Mouse (Mus musculus): Measurements from ENCODE around the gene Erbb2. TPM values are rescaled to one million over a fixed set of nuclear protein-coding genes. Genes with fewer than 3 reads are reported as not detected.

Erbb2 gene
- polyA plus RNA-seq, 1 experiment from 2014 or later: 10.4 TPM

- ATAC-seq (ENCODE audit: low read depth): no peak
- Histone ChIP-seq H3K4me1 (replicated peaks) (no peaks in the 10 kb centered on the region), H3K9me3 (no peaks in the 10 kb centered on the region), H3K27me3 (peaks cover 27% of the 10 kb centered on the region), H3K4me2 (no peak overlapping the region), H3K36me3 (no peaks in the 10 kb centered on the region), H3K4me3 (no peak overlapping the region), H3K27ac (replicated peaks) (no peak overlapping the region), H3K9ac (no peak overlapping the region)
- WGBS: 86% methylated on average over 6 of the region's 6 CpGs
Observed at GRCm38 (mm10) chr11:98464516-98464915, 52.2 kb downstream of the Erbb2 start.

- no peaks in the 10 kb centered on the region; the same call in 1 of the 2 replicates for H3K27me3 ChIP-seq
- no peak overlapping the region for H3K4me3 ChIP-seq
- 83% methylated on average over 22 of the region's 22 CpGs for WGBS
- H3K4me1 ChIP-seq (replicated peaks): no peaks in the 10 kb centered on the region
- ATAC-seq (ENCODE audit: low read depth): no peak
- no peak overlapping the region for H3K4me2 ChIP-seq
- no peak overlapping the region for H3K9ac ChIP-seq
- H3K9me3 ChIP-seq: no peaks in the 10 kb centered on the region
- H3K36me3 ChIP-seq: no peaks in the 10 kb centered on the region
- H3K27ac ChIP-seq (replicated peaks): no peak overlapping the region
Observed at GRCm38 (mm10) chr11:98469761-98470714, 57.8 kb downstream of the Erbb2 start.

- Histone ChIP-seq H3K36me3 (no peaks in the 10 kb centered on the region), H3K4me3 (no peak overlapping the region), H3K27me3 (no peaks in the 10 kb centered on the region; the same call in 1 of the 2 replicates), H3K4me2 (no peak overlapping the region), H3K9ac (no peak overlapping the region), H3K9me3 (no peaks in the 10 kb centered on the region), H3K27ac (replicated peaks) (no peak overlapping the region), H3K4me1 (replicated peaks) (no peaks in the 10 kb centered on the region)
- ATAC-seq (ENCODE audit: low read depth): no peak
- 79% methylated on average over 6 of the region's 6 CpGs for WGBS
Observed at GRCm38 (mm10) chr11:98470795-98471194, 58.5 kb downstream of the Erbb2 start.

- no peak overlapping the region for H3K27ac ChIP-seq (replicated peaks)
- no peaks in the 10 kb centered on the region for H3K9me3 ChIP-seq
- H3K4me3 ChIP-seq: no peak overlapping the region
- WGBS: 47% methylated on average over 4 of the region's 4 CpGs
- no peaks in the 10 kb centered on the region for H3K36me3 ChIP-seq
- H3K4me1 ChIP-seq (replicated peaks): no peaks in the 10 kb centered on the region
- no peak overlapping the region for H3K9ac ChIP-seq
- H3K4me2 ChIP-seq: no peak overlapping the region
- no peak for ATAC-seq (ENCODE audit: low read depth)
- H3K27me3 ChIP-seq: no peaks in the 10 kb centered on the region; the same call in 1 of the 2 replicates
Observed at GRCm38 (mm10) chr11:98472696-98473095, 60.4 kb downstream of the Erbb2 start.

- no peak overlapping the region for H3K4me3 ChIP-seq
- H3K27me3 ChIP-seq: no peaks in the 10 kb centered on the region
- WGBS: 62% methylated on average over 8 of the region's 8 CpGs
- H3K27ac ChIP-seq (replicated peaks): no peak overlapping the region
- no peak for ATAC-seq (ENCODE audit: low read depth)
- no peak overlapping the region for H3K4me2 ChIP-seq
- no peaks in the 10 kb centered on the region for H3K36me3 ChIP-seq
- H3K9me3 ChIP-seq: no peaks in the 10 kb centered on the region
- no peak overlapping the region for H3K9ac ChIP-seq
- no peaks in the 10 kb centered on the region for H3K4me1 ChIP-seq (replicated peaks)
Observed at GRCm38 (mm10) chr11:98473916-98474479, 61.7 kb downstream of the Erbb2 start.

GRCm38 (mm10) chr11:98474967-98475366 is 62.7 kb downstream of the Erbb2 start:
- Histone ChIP-seq H3K36me3 (no peaks in the 10 kb centered on the region), H3K4me2 (no peak overlapping the region), H3K4me3 (no peak overlapping the region), H3K27ac (replicated peaks) (no peak overlapping the region), H3K4me1 (replicated peaks) (no peaks in the 10 kb centered on the region), H3K27me3 (no peaks in the 10 kb centered on the region), H3K9me3 (no peaks in the 10 kb centered on the region), H3K9ac (no peak overlapping the region)
- 89% methylated on average over 11 of the region's 11 CpGs for WGBS
- ATAC-seq (ENCODE audit: low read depth): no peak

- H3K4me2 ChIP-seq: no peak overlapping the region
- 89% methylated on average over 9 of the region's 9 CpGs for WGBS
- H3K9me3 ChIP-seq: no peaks in the 10 kb centered on the region
- no peak for ATAC-seq (ENCODE audit: low read depth)
- H3K27ac ChIP-seq (replicated peaks): no peak overlapping the region
- H3K27me3 ChIP-seq: no peaks in the 10 kb centered on the region; the same call in 1 of the 2 replicates
- H3K36me3 ChIP-seq: no peaks in the 10 kb centered on the region
- no peak overlapping the region for H3K4me3 ChIP-seq
- no peak overlapping the region for H3K9ac ChIP-seq
- no peaks in the 10 kb centered on the region for H3K4me1 ChIP-seq (replicated peaks)
Observed at GRCm38 (mm10) chr11:98475630-98476433, 63.6 kb downstream of the Erbb2 start.

- H3K4me1 ChIP-seq (replicated peaks): no peaks in the 10 kb centered on the region
- no peak overlapping the region for H3K27ac ChIP-seq (replicated peaks)
- WGBS: 90% methylated on average over 4 of the region's 4 CpGs
- ATAC-seq (ENCODE audit: low read depth): no peak
- H3K36me3 ChIP-seq: no peaks in the 10 kb centered on the region
- no peaks in the 10 kb centered on the region; the same call in 1 of the 2 replicates for H3K27me3 ChIP-seq
- no peak overlapping the region for H3K4me2 ChIP-seq
- no peaks in the 10 kb centered on the region for H3K9me3 ChIP-seq
- H3K9ac ChIP-seq: no peak overlapping the region
- no peak overlapping the region for H3K4me3 ChIP-seq
Observed at GRCm38 (mm10) chr11:98476434-98476807, 64.2 kb downstream of the Erbb2 start.

GRCm38 (mm10) chr11:98477011-98477701 is 64.9 kb downstream of the Erbb2 start:
- 74% methylated on average over 14 of the region's 14 CpGs for WGBS
- ATAC-seq (ENCODE audit: low read depth): no peak

GRCm38 (mm10) chr11:98479026-98479939 is 67.0 kb downstream of the Erbb2 start:
- H3K9me3 ChIP-seq: no peaks in the 10 kb centered on the region
- H3K27ac ChIP-seq (replicated peaks): no peak overlapping the region
- no peak overlapping the region for H3K9ac ChIP-seq
- 87% methylated on average over 13 of the region's 13 CpGs for WGBS
- H3K4me1 ChIP-seq (replicated peaks): no peaks in the 10 kb centered on the region
- H3K27me3 ChIP-seq: no peaks in the 10 kb centered on the region; the same call in 1 of the 2 replicates
- H3K4me2 ChIP-seq: no peak overlapping the region
- no peak for ATAC-seq (ENCODE audit: low read depth)
- no peaks in the 10 kb centered on the region for H3K36me3 ChIP-seq
- H3K4me3 ChIP-seq: no peak overlapping the region

More at GRCm38 (mm10) chr11:98477011-98477701, 64.9 kb downstream of the Erbb2 start:
- Histone ChIP-seq H3K4me3 (no peak overlapping the region), H3K9me3 (no peaks in the 10 kb centered on the region), H3K36me3 (no peaks in the 10 kb centered on the region), H3K4me2 (no peak overlapping the region), H3K27ac (replicated peaks) (no peak overlapping the region), H3K27me3 (no peaks in the 10 kb centered on the region; the same call in 1 of the 2 replicates), H3K9ac (no peak overlapping the region), H3K4me1 (replicated peaks) (no peaks in the 10 kb centered on the region)
